Mouse (Mus musculus): ENCODE data around the gene Rab11fip3.

GRCm38 (mm10) chr17:26101478-26101877 is 32.1 kb upstream of the Rab11fip3 start:
- TF ChIP-seq CTCF (IDR thresholded peaks at IDR 0.05; ENCODE audit: borderline replicate concordance, control insufficient read depth, extremely low read depth, insufficient read depth, low read length, poor library complexity) (no peak), POLR2A (IDR thresholded peaks at IDR 0.05; ENCODE audit: control insufficient read depth, extremely low read depth, insufficient read depth, low read length, poor library complexity) (no peak)
